Mouse (Mus musculus) neural tube, embryonic 15.5 days (tissue): ENCODE results near the gene Cnga4. TPM values are rescaled to one million over a fixed set of nuclear protein-coding genes. Genes with fewer than 3 reads are reported as not detected.
A peak's percentile ranks its signal among the peaks of the same experiment; 100 is the strongest.
"Not testable (repeated sequence)": the region's sequence is repeated elsewhere in the genome, so short reads cannot be mapped to it uniquely, and the experiment has no call there.

Experiments
- ATAC-seq: fragments of 200-750 bp; cut with Nextera tagmentation; 2 replicates; pipeline ENCODE4 v1.8.0; 2017; ENCODE audit warnings: mild to moderate bottlenecking, moderate TSS enrichment, moderate library complexity; ENCODE audit not compliant: low FRiP score
- H3K27ac ChIP-seq: fragments of 300-500 bp; sonication (generic); replicated peaks from 2 replicates; pipeline ENCODE4 v1.5.1; 2015; ENCODE audit warnings: mild to moderate bottlenecking, inconsistent platforms
- H3K27me3 ChIP-seq: fragments of 300-500 bp; sonication (generic); replicated peaks from 2 replicates; pipeline ENCODE4 v1.6.1; 2015; ENCODE audit warnings: inconsistent platforms
- H3K36me3 ChIP-seq: fragments of 300-500 bp; sonication (generic); 2 replicates; pipeline ENCODE4 v1.6.1; 2015; ENCODE audit warnings: inconsistent platforms
- H3K4me1 ChIP-seq: fragments of 300-500 bp; sonication (generic); 2 replicates; pipeline ENCODE4 v1.6.1; 2015; ENCODE audit warnings: inconsistent platforms
- H3K4me2 ChIP-seq: fragments of 300-500 bp; sonication (generic); 2 replicates; pipeline ENCODE4 v1.6.1; 2015; ENCODE audit warnings: inconsistent platforms, mild to moderate bottlenecking, moderate library complexity
- H3K4me3 ChIP-seq: fragments of 300-500 bp; sonication (generic); replicated peaks from 2 replicates; pipeline ENCODE4 v1.5.1; 2015; ENCODE audit warnings: mild to moderate bottlenecking, inconsistent platforms
- H3K9ac ChIP-seq: fragments of 300-500 bp; sonication (generic); replicated peaks from 2 replicates; pipeline ENCODE4 v1.6.1; 2015; ENCODE audit warnings: mild to moderate bottlenecking, inconsistent platforms
- H3K9me3 ChIP-seq: fragments of 300-500 bp; sonication (generic); replicated peaks from 2 replicates; pipeline ENCODE4 v1.6.1; 2016; ENCODE audit warnings: inconsistent platforms
- WGBS: fragments of 180-500 bp; shearing (Covaris S2); methylation state at CpG from one replicate; pipeline ENCODE4 v1.1.7; 2015; ENCODE audit warnings: mixed read lengths; 5-methylcytosine and 5-hydroxymethylcytosine counted together
- polyA plus RNA-seq: library from polyadenylated mRNA; unstranded; fragments of >200 nt; fragmentation: Nextera tagmentation; extraction: Ambion mirVana; gene quantifications from 2 replicates; pipeline ENCODE4 v1.2.1, GENCODE M21; 2015

Cnga4 gene
- polyA plus RNA-seq, 1 experiment from 2014 or later: 0.08 TPM

- ATAC-seq: no peak
- Histone ChIP-seq H3K4me1 (no peaks in the 10 kb centered on the region), H3K9ac (no peak overlapping the region), H3K4me3 (no peak overlapping the region), H3K9me3 (no peaks in the 10 kb centered on the region), H3K27ac (no peak overlapping the region), H3K27me3 (no peaks in the 10 kb centered on the region), H3K4me2 (no peak overlapping the region), H3K36me3 (no peaks in the 10 kb centered on the region)
- 78% methylated on average over 5 of the region's 5 CpGs for WGBS
These were observed 13.7 kb downstream of the Cnga4 start for GRCm38 (mm10) chr7:105418106-105418505.

- Histone ChIP-seq H3K27me3 (peaks cover 8% of the 10 kb centered on the region; the same call in 1 of the 2 replicates), H3K4me2 (no peak overlapping the region), H3K9ac (no peak overlapping the region), H3K36me3 (no peaks in the 10 kb centered on the region), H3K4me1 (peaks cover 10% of the 10 kb centered on the region), H3K9me3 (no peaks in the 10 kb centered on the region), H3K4me3 (no peak overlapping the region), H3K27ac (no peak overlapping the region)
- 58% methylated on average over 2 of the region's 2 CpGs for WGBS
- ATAC-seq: no peak
These were observed 16.5 kb downstream of the Cnga4 start for GRCm38 (mm10) chr7:105420903-105421302.

GRCm38 (mm10) chr7:105424368-105424767 is 20.0 kb downstream of the Cnga4 start:
- no peak overlapping the region for H3K27ac ChIP-seq
- no peak for ATAC-seq
- 37% methylated on average over 5 of the region's 5 CpGs for WGBS

GRCm38 (mm10) chr7:105425424-105426043 is 21.2 kb downstream of the Cnga4 start, which contains the start of gene Cckbr:
TSS of gene Cckbr (plus strand) at chr7:105425731.
- peak within 1 kb of the TSS; percentile 54 for H3K4me3 ChIP-seq
- WGBS: under 1% methylated on average over 27 of the region's 31 CpGs
- H3K4me1 ChIP-seq: peaks cover 14% of the 10 kb centered on the region
- peak within 1 kb of the TSS; percentile 89 for H3K4me2 ChIP-seq
- peak within 1 kb of the TSS; percentile 54 for H3K9ac ChIP-seq
- H3K27me3 ChIP-seq: peaks cover 18% of the 10 kb centered on the region
- H3K9me3 ChIP-seq: no peaks in the 10 kb centered on the region
- peak; percentile 90 for ATAC-seq
- H3K27ac ChIP-seq: no peak within 1 kb of the TSS
- no peaks in the 10 kb centered on the region for H3K36me3 ChIP-seq

More at GRCm38 (mm10) chr7:105424368-105424767, 20.0 kb downstream of the Cnga4 start:
- Histone ChIP-seq H3K4me2 (no peak overlapping the region), H3K9ac (no peak overlapping the region), H3K27me3 (peaks cover 18% of the 10 kb centered on the region), H3K4me1 (peaks cover 14% of the 10 kb centered on the region), H3K4me3 (no peak overlapping the region), H3K9me3 (no peaks in the 10 kb centered on the region), H3K36me3 (no peaks in the 10 kb centered on the region)

- no peaks in the 10 kb centered on the region for H3K36me3 ChIP-seq
- peaks cover 14% of the 10 kb centered on the region for H3K4me1 ChIP-seq
- no peak overlapping the region for H3K27ac ChIP-seq
- H3K9ac ChIP-seq: peak overlapping the region; percentile 54
- 8% methylated on average over 11 of the region's 11 CpGs for WGBS
- peak overlapping the region; percentile 54 for H3K4me3 ChIP-seq
- H3K4me2 ChIP-seq: peak overlapping the region; percentile 89
- no peaks in the 10 kb centered on the region for H3K9me3 ChIP-seq
- ATAC-seq: peak; percentile 67
- peaks cover 18% of the 10 kb centered on the region for H3K27me3 ChIP-seq
These were observed 21.7 kb downstream of the Cnga4 start for GRCm38 (mm10) chr7:105426051-105426450.

- no peak for ATAC-seq
- H3K36me3 ChIP-seq: no peaks in the 10 kb centered on the region
- WGBS: 55% methylated on average over 1 of the region's 1 CpGs
- H3K9me3 ChIP-seq: no peaks in the 10 kb centered on the region
- H3K9ac ChIP-seq: no peak overlapping the region
- H3K27ac ChIP-seq: no peak overlapping the region
- no peaks in the 10 kb centered on the region for H3K27me3 ChIP-seq
- no peaks in the 10 kb centered on the region for H3K4me1 ChIP-seq
- H3K4me2 ChIP-seq: no peak overlapping the region
- no peak overlapping the region for H3K4me3 ChIP-seq
These were observed 27.7 kb downstream of the Cnga4 start for GRCm38 (mm10) chr7:105432058-105432457.

- H3K4me2 ChIP-seq: no peak overlapping the region
- WGBS: 85% methylated on average over 17 of the region's 17 CpGs
- no peak for ATAC-seq
- no peak overlapping the region for H3K27ac ChIP-seq
- no peaks in the 10 kb centered on the region for H3K36me3 ChIP-seq
- no peak overlapping the region for H3K4me3 ChIP-seq
- H3K4me1 ChIP-seq: no peaks in the 10 kb centered on the region
- no peak overlapping the region for H3K9ac ChIP-seq
- H3K9me3 ChIP-seq: no peaks in the 10 kb centered on the region
- H3K27me3 ChIP-seq: no peaks in the 10 kb centered on the region
These were observed 29.5 kb downstream of the Cnga4 start for GRCm38 (mm10) chr7:105433859-105434258.

GRCm38 (mm10) chr7:105434798-105435197 is 30.4 kb downstream of the Cnga4 start:
- H3K27ac ChIP-seq: no peak overlapping the region
- 82% methylated on average over 22 of the region's 22 CpGs for WGBS
- no peaks in the 10 kb centered on the region for H3K36me3 ChIP-seq
- no peaks in the 10 kb centered on the region for H3K27me3 ChIP-seq
- no peaks in the 10 kb centered on the region for H3K4me1 ChIP-seq
- no peak overlapping the region for H3K4me2 ChIP-seq
- no peak overlapping the region for H3K4me3 ChIP-seq
- no peaks in the 10 kb centered on the region for H3K9me3 ChIP-seq
- no peak for ATAC-seq
- H3K9ac ChIP-seq: no peak overlapping the region

- H3K4me3 ChIP-seq: no peak overlapping the region
- H3K4me1 ChIP-seq: no peaks in the 10 kb centered on the region
- WGBS: 80% methylated on average over 7 of the region's 7 CpGs
- H3K27ac ChIP-seq: no peak overlapping the region
- no peaks in the 10 kb centered on the region for H3K9me3 ChIP-seq
- H3K36me3 ChIP-seq: no peaks in the 10 kb centered on the region
- no peak for ATAC-seq
- H3K4me2 ChIP-seq: no peak overlapping the region
- H3K9ac ChIP-seq: no peak overlapping the region
- H3K27me3 ChIP-seq: no peaks in the 10 kb centered on the region
These were observed 33.8 kb downstream of the Cnga4 start for GRCm38 (mm10) chr7:105437979-105438772.

GRCm38 (mm10) chr7:105441426-105441825 is 37.1 kb downstream of the Cnga4 start:
- H3K36me3 ChIP-seq: no peaks in the 10 kb centered on the region
- no peak overlapping the region for H3K4me2 ChIP-seq
- no peaks in the 10 kb centered on the region for H3K27me3 ChIP-seq
- H3K4me1 ChIP-seq: no peaks in the 10 kb centered on the region
- no peak for ATAC-seq
- no peak overlapping the region for H3K27ac ChIP-seq
- no peak overlapping the region for H3K9ac ChIP-seq
- WGBS: 71% methylated on average over 4 of the region's 4 CpGs
- H3K4me3 ChIP-seq: no peak overlapping the region
- no peaks in the 10 kb centered on the region for H3K9me3 ChIP-seq

GRCm38 (mm10) chr7:105445076-105445475 is 40.7 kb downstream of the Cnga4 start:
- 79% methylated on average over 3 of the region's 3 CpGs for whole genome bisulfite sequencing
- Histone ChIP-seq H3K4me2 (no peak overlapping the region), H3K27me3 (no peaks in the 10 kb centered on the region)

GRCm38 (mm10) chr7:105453345-105453744 is 49.0 kb downstream of the Cnga4 start:
- not testable (repeated sequence) for H3K4me2 ChIP-seq, H3K9ac ChIP-seq, H3K4me1 ChIP-seq, H3K9me3 ChIP-seq, H3K36me3 ChIP-seq, H3K4me3 ChIP-seq, H3K27me3 ChIP-seq, H3K27ac ChIP-seq, ATAC-seq
- 86% methylated on average over 4 of the region's 4 CpGs for WGBS

More at GRCm38 (mm10) chr7:105445076-105445475, 40.7 kb downstream of the Cnga4 start:
- no peaks in the 10 kb centered on the region for H3K4me1 ChIP-seq
- H3K27ac ChIP-seq: no peak overlapping the region
- H3K4me3 ChIP-seq: no peak overlapping the region
- no peak for ATAC-seq
- no peaks in the 10 kb centered on the region for H3K36me3 ChIP-seq
- H3K9ac ChIP-seq: no peak overlapping the region
- H3K9me3 ChIP-seq: no peaks in the 10 kb centered on the region
